Mouse (Mus musculus): Measurements from ENCODE around the gene Tff2. TPM values are rescaled to one million over a fixed set of nuclear protein-coding genes. Genes with fewer than 3 reads are reported as not detected.

Gene Tff2
- polyA plus RNA-seq, 1 experiment from 2014 or later: not detected

- H3K36me3 ChIP-seq (ENCODE audit: control insufficient read depth, insufficient read depth, low read length): 0 out of 2 replicates have a peak, but pooled peaks cover 2% of the 10 kb centered on the region
- no peaks in the 10 kb centered on the region for H3K27me3 ChIP-seq (ENCODE audit: control insufficient read depth, insufficient read depth, low read length)
- no peak for ATAC-seq (ENCODE audit: insufficient number of reproducible peaks, insufficient read depth, low FRiP score, low read depth)
- no peak overlapping the region for H3K4me3 ChIP-seq (ENCODE audit: control insufficient read depth in 1 of 2, insufficient read depth in 1 of 2, low read depth in 1 of 2, low read length in 2 of 2)
- no peak overlapping the region for H3K9ac ChIP-seq (ENCODE audit: low read length)
- H3K27ac ChIP-seq (replicated peaks in 1 of 2; ENCODE audit: control insufficient read depth in 1 of 2, insufficient read depth in 1 of 2, low read depth in 2 of 2, low read length in 2 of 2): no peak overlapping the region
- H3K4me2 ChIP-seq (ENCODE audit: low read length): no peak overlapping the region
- no peaks in the 10 kb centered on the region for H3K4me1 ChIP-seq (ENCODE audit: control insufficient read depth in 2 of 2, insufficient read depth in 2 of 2, low read length in 2 of 2)
- 1% methylated on average over 7 of the region's 7 CpGs for WGBS
- no peaks in the 10 kb centered on the region for H3K9me3 ChIP-seq (ENCODE audit: control insufficient read depth, low read length)
Measured at GRCm38 (mm10) chr17:31119429-31119828, 24.7 kb downstream of the Tff2 start.

- Histone ChIP-seq H3K4me2 (ENCODE audit: low read length) (no peak overlapping the region), H3K4me3 (ENCODE audit: control insufficient read depth in 1 of 2, insufficient read depth in 1 of 2, low read depth in 1 of 2, low read length in 2 of 2) (no peak overlapping the region), H3K27me3 (ENCODE audit: control insufficient read depth, insufficient read depth, low read length) (no peaks in the 10 kb centered on the region), H3K4me1 (ENCODE audit: control insufficient read depth in 2 of 2, insufficient read depth in 2 of 2, low read length in 2 of 2) (no peaks in the 10 kb centered on the region), H3K36me3 (ENCODE audit: control insufficient read depth, insufficient read depth, low read length) (peaks cover 7% of the 10 kb centered on the region; the same call in 1 of the 2 replicates), H3K27ac (replicated peaks in 1 of 2; ENCODE audit: control insufficient read depth in 1 of 2, insufficient read depth in 1 of 2, low read depth in 2 of 2, low read length in 2 of 2) (no peak overlapping the region), H3K9me3 (ENCODE audit: control insufficient read depth, low read length) (no peaks in the 10 kb centered on the region), H3K9ac (ENCODE audit: low read length) (no peak overlapping the region)
- ATAC-seq (ENCODE audit: insufficient number of reproducible peaks, insufficient read depth, low FRiP score, low read depth): no peak
- 81% methylated on average over 5 of the region's 5 CpGs for WGBS
Measured at GRCm38 (mm10) chr17:31117946-31118345, 26.1 kb downstream of the Tff2 start.

GRCm38 (mm10) chr17:31116063-31116462, 28.0 kb downstream of the Tff2 start:
- Histone ChIP-seq H3K9me3 (ENCODE audit: control insufficient read depth, low read length) (no peaks in the 10 kb centered on the region), H3K9ac (ENCODE audit: low read length) (no peak overlapping the region), H3K4me1 (ENCODE audit: control insufficient read depth in 2 of 2, insufficient read depth in 2 of 2, low read length in 2 of 2) (no peaks in the 10 kb centered on the region), H3K27ac (replicated peaks in 1 of 2; ENCODE audit: control insufficient read depth in 1 of 2, insufficient read depth in 1 of 2, low read depth in 2 of 2, low read length in 2 of 2) (no peak overlapping the region), H3K36me3 (ENCODE audit: control insufficient read depth, insufficient read depth, low read length) (peaks cover 12% of the 10 kb centered on the region), H3K4me2 (ENCODE audit: low read length) (no peak overlapping the region), H3K4me3 (ENCODE audit: control insufficient read depth in 1 of 2, insufficient read depth in 1 of 2, low read depth in 1 of 2, low read length in 2 of 2) (no peak overlapping the region), H3K27me3 (ENCODE audit: control insufficient read depth, insufficient read depth, low read length) (no peaks in the 10 kb centered on the region)
- 45% methylated on average over 6 of the region's 6 CpGs for WGBS
- no peak for ATAC-seq (ENCODE audit: insufficient number of reproducible peaks, insufficient read depth, low FRiP score, low read depth)

GRCm38 (mm10) chr17:31113191-31113856, 30.8 kb downstream of the Tff2 start:
- ATAC-seq (ENCODE audit: insufficient number of reproducible peaks, insufficient read depth, low FRiP score, low read depth): no peak
- no peak overlapping the region for H3K9ac ChIP-seq (ENCODE audit: low read length)
- H3K9me3 ChIP-seq (ENCODE audit: control insufficient read depth, low read length): no peaks in the 10 kb centered on the region
- no peaks in the 10 kb centered on the region for H3K4me1 ChIP-seq (ENCODE audit: control insufficient read depth in 2 of 2, insufficient read depth in 2 of 2, low read length in 2 of 2)
- H3K27me3 ChIP-seq (ENCODE audit: control insufficient read depth, insufficient read depth, low read length): no peaks in the 10 kb centered on the region
- peaks cover 19% of the 10 kb centered on the region for H3K36me3 ChIP-seq (ENCODE audit: control insufficient read depth, insufficient read depth, low read length)
- 73% methylated on average over 9 of the region's 9 CpGs for WGBS
- no peak overlapping the region for H3K4me3 ChIP-seq (ENCODE audit: control insufficient read depth in 1 of 2, insufficient read depth in 1 of 2, low read depth in 1 of 2, low read length in 2 of 2)
- no peak overlapping the region for H3K27ac ChIP-seq (replicated peaks in 1 of 2; ENCODE audit: control insufficient read depth in 1 of 2, insufficient read depth in 1 of 2, low read depth in 2 of 2, low read length in 2 of 2)
- no peak overlapping the region for H3K4me2 ChIP-seq (ENCODE audit: low read length)

- WGBS: 87% methylated on average over 15 of the region's 15 CpGs
- Histone ChIP-seq H3K9ac (ENCODE audit: low read length) (no peak overlapping the region), H3K9me3 (ENCODE audit: control insufficient read depth, low read length) (no peaks in the 10 kb centered on the region), H3K4me1 (ENCODE audit: control insufficient read depth in 2 of 2, insufficient read depth in 2 of 2, low read length in 2 of 2) (no peaks in the 10 kb centered on the region; a peak in 1 of 4 replicates), H3K4me2 (ENCODE audit: low read length) (no peak overlapping the region), H3K36me3 (ENCODE audit: control insufficient read depth, insufficient read depth, low read length) (peaks cover 16% of the 10 kb centered on the region), H3K4me3 (ENCODE audit: control insufficient read depth in 1 of 2, insufficient read depth in 1 of 2, low read depth in 1 of 2, low read length in 2 of 2) (no peak overlapping the region), H3K27me3 (ENCODE audit: control insufficient read depth, insufficient read depth, low read length) (no peaks in the 10 kb centered on the region), H3K27ac (replicated peaks in 1 of 2; ENCODE audit: control insufficient read depth in 1 of 2, insufficient read depth in 1 of 2, low read depth in 2 of 2, low read length in 2 of 2) (no peak overlapping the region)
- no peak for ATAC-seq (ENCODE audit: insufficient number of reproducible peaks, insufficient read depth, low FRiP score, low read depth)
Measured at GRCm38 (mm10) chr17:31108388-31108787, 35.7 kb downstream of the Tff2 start.

- WGBS: 88% methylated on average over 8 of the region's 8 CpGs
- Histone ChIP-seq H3K4me3 (ENCODE audit: control insufficient read depth in 1 of 2, insufficient read depth in 1 of 2, low read depth in 1 of 2, low read length in 2 of 2) (no peak overlapping the region), H3K9me3 (ENCODE audit: control insufficient read depth, low read length) (no peaks in the 10 kb centered on the region), H3K27me3 (ENCODE audit: control insufficient read depth, insufficient read depth, low read length) (no peaks in the 10 kb centered on the region), H3K36me3 (ENCODE audit: control insufficient read depth, insufficient read depth, low read length) (peaks cover 6% of the 10 kb centered on the region; the same call in 1 of the 2 replicates), H3K27ac (replicated peaks in 1 of 2; ENCODE audit: control insufficient read depth in 1 of 2, insufficient read depth in 1 of 2, low read depth in 2 of 2, low read length in 2 of 2) (no peak overlapping the region), H3K9ac (ENCODE audit: low read length) (no peak overlapping the region), H3K4me2 (ENCODE audit: low read length) (no peak overlapping the region), H3K4me1 (ENCODE audit: control insufficient read depth in 2 of 2, insufficient read depth in 2 of 2, low read length in 2 of 2) (peaks cover 0 to under 1% of the 10 kb centered on the region in 2 experiments; a peak in 1 of 4 replicates)
- no peak for ATAC-seq (ENCODE audit: insufficient number of reproducible peaks, insufficient read depth, low FRiP score, low read depth)
Measured at GRCm38 (mm10) chr17:31103823-31104222, 40.3 kb downstream of the Tff2 start.

- peaks cover 0 to 2% of the 10 kb centered on the region in 2 experiments; a peak in 1 of 4 replicates for H3K4me1 ChIP-seq (ENCODE audit: control insufficient read depth in 2 of 2, insufficient read depth in 2 of 2, low read length in 2 of 2)
- H3K9me3 ChIP-seq (ENCODE audit: control insufficient read depth, low read length): no peaks in the 10 kb centered on the region
- no peak overlapping the region for H3K27ac ChIP-seq (replicated peaks in 1 of 2; ENCODE audit: control insufficient read depth in 1 of 2, insufficient read depth in 1 of 2, low read depth in 2 of 2, low read length in 2 of 2)
- no peak for ATAC-seq (ENCODE audit: insufficient number of reproducible peaks, insufficient read depth, low FRiP score, low read depth)
- H3K4me3 ChIP-seq (ENCODE audit: control insufficient read depth in 1 of 2, insufficient read depth in 1 of 2, low read depth in 1 of 2, low read length in 2 of 2): no peak overlapping the region
- H3K36me3 ChIP-seq (ENCODE audit: control insufficient read depth, insufficient read depth, low read length): peaks cover 3% of the 10 kb centered on the region; the same call in 1 of the 2 replicates
- no peak overlapping the region for H3K4me2 ChIP-seq (ENCODE audit: low read length)
- 78% methylated on average over 8 of the region's 8 CpGs for WGBS
- no peak overlapping the region for H3K9ac ChIP-seq (ENCODE audit: low read length)
- H3K27me3 ChIP-seq (ENCODE audit: control insufficient read depth, insufficient read depth, low read length): no peaks in the 10 kb centered on the region
Measured at GRCm38 (mm10) chr17:31103007-31103570, 41.0 kb downstream of the Tff2 start.
